Mouse (Mus musculus) midbrain, postnatal 0 days (tissue): Measurements from ENCODE around the gene Padi1. TPM values are rescaled to one million over a fixed set of nuclear protein-coding genes. Genes with fewer than 3 reads are reported as not detected.

Experiments used
- ATAC-seq: fragments of 200-750 bp; cut with Nextera tagmentation; 2 replicates; pipeline ENCODE4 v1.8.0; 2017; ENCODE audit warnings: moderate number of reproducible peaks, mild to moderate bottlenecking, moderate TSS enrichment, moderate library complexity; ENCODE audit not compliant: low FRiP score
- DNase-seq: peaks from one replicate; pipeline ENCODE4 v3.0.0-alpha.2; 2015; ENCODE audit warnings: low spot score
- H3K27ac ChIP-seq: fragments of 300-500 bp; sonication (generic); 2 replicates; pipeline ENCODE4 v1.5.1; 2014; ENCODE audit warnings: low read depth, mild to moderate bottlenecking, low read length, mixed read lengths
- H3K27me3 ChIP-seq: fragments of 300-500 bp; sonication (generic); 2 replicates; pipeline ENCODE4 v1.6.1; 2014; ENCODE audit warnings: low read length, control low read depth, mixed read lengths; ENCODE audit not compliant: insufficient read depth
- H3K36me3 ChIP-seq: fragments of 300-500 bp; sonication (generic); 2 replicates; pipeline ENCODE4 v1.6.1; 2014; ENCODE audit warnings: low read length, control low read depth, mixed read lengths; ENCODE audit not compliant: insufficient read depth
- H3K4me1 ChIP-seq: fragments of 300-500 bp; sonication (generic); 2 replicates; pipeline ENCODE4 v1.6.1; 2014; ENCODE audit warnings: mild to moderate bottlenecking, control low read depth, antibody characterized with exemption, low read length, mixed read lengths; ENCODE audit not compliant: insufficient read depth
- H3K4me2 ChIP-seq: fragments of 300-500 bp; sonication (generic); 2 replicates; pipeline ENCODE4 v1.6.1; 2014; ENCODE audit warnings: low read depth, mild to moderate bottlenecking, low read length, mixed read lengths; ENCODE audit not compliant: poor library complexity, severe bottlenecking
- H3K4me3 ChIP-seq: fragments of 300-500 bp; sonication (generic); 2 replicates; pipeline ENCODE4 v1.5.1; 2014; ENCODE audit warnings: low read depth, mild to moderate bottlenecking, low read length, moderate library complexity
- H3K9ac ChIP-seq: fragments of 300-500 bp; sonication (generic); replicated peaks from 2 replicates; pipeline ENCODE4 v1.6.1; 2014; ENCODE audit warnings: mild to moderate bottlenecking, low read length, moderate library complexity, mixed read lengths; ENCODE audit not compliant: poor library complexity, severe bottlenecking
- H3K9me3 ChIP-seq: fragments of 300-500 bp; sonication (generic); 2 replicates; pipeline ENCODE4 v1.6.1; 2016; ENCODE audit warnings: low read length, control low read depth
- CTCF ChIP-seq: IDR thresholded peaks from 2 replicates; pipeline ENCODE4 v1.5.1; 2016; ENCODE audit warnings: antibody characterized with exemption, mild to moderate bottlenecking
- WGBS: fragments of 180-500 bp; shearing (Covaris S2); extraction: QIAGEN DNeasy Blood & Tissue Kit; methylation state at CpG from one replicate; pipeline ENCODE4 v1.1.7; 2014; 5-methylcytosine and 5-hydroxymethylcytosine counted together
- polyA plus RNA-seq: library from polyadenylated mRNA; unstranded; fragments of >200 nt; fragmentation: Nextera tagmentation; extraction: Ambion mirVana; gene quantifications from 2 replicates; pipeline ENCODE4 v1.2.1, GENCODE M21; 2015
- total RNA-seq: library from RNA; depleted of rRNA; stranded (reverse); fragments of >200 nt; gene quantifications from 2 replicates; pipeline ENCODE4 v1.2.3, GENCODE M21; 2014

Gene Padi1
- total and polyA plus RNA-seq, 2 experiments from 2014 or later = 0.16 TPM; not detected in 1

GRCm38 (mm10) chr4:140871376-140871775 is 25.8 kb upstream of the Padi1 start:
- Histone ChIP-seq H3K9ac (no peak overlapping the region), H3K4me2 (no peak overlapping the region), H3K9me3 (0 out of 2 replicates have a peak, but pooled peaks cover 4% of the 10 kb centered on the region), H3K4me1 (no peaks in the 10 kb centered on the region), H3K27me3 (peaks cover 6% of the 10 kb centered on the region; the same call in 1 of the 2 replicates), H3K36me3 (no peaks in the 10 kb centered on the region), H3K4me3 (no peak overlapping the region), H3K27ac (no peak overlapping the region)
- ATAC-seq (no peak), DNase-seq (no peak)
- TF ChIP-seq CTCF = no peak
- 89% methylated on average over 3 of the region's 3 CpGs for WGBS

- WGBS = 81% methylated on average over 7 of the region's 7 CpGs
Observed at GRCm38 (mm10) chr4:140870876-140871275, 25.3 kb upstream of the Padi1 start.

GRCm38 (mm10) chr4:140869945-140870344 is 24.4 kb upstream of the Padi1 start:
- no peak for ATAC-seq
- TF ChIP-seq CTCF = no peak
- 84% methylated on average over 8 of the region's 8 CpGs for WGBS
- no peak overlapping the region for H3K4me2 ChIP-seq
- H3K4me1 ChIP-seq = no peaks in the 10 kb centered on the region
- no peak overlapping the region for H3K9ac ChIP-seq
- H3K36me3 ChIP-seq = no peaks in the 10 kb centered on the region
- 0 out of 2 replicates have a peak, but pooled peaks cover 4% of the 10 kb centered on the region for H3K9me3 ChIP-seq
- H3K27ac ChIP-seq = no peak overlapping the region
- H3K4me3 ChIP-seq = no peak overlapping the region
- DNase-seq = no peak
- H3K27me3 ChIP-seq = peaks cover 6% of the 10 kb centered on the region; the same call in 1 of the 2 replicates

More at GRCm38 (mm10) chr4:140870876-140871275, 25.3 kb upstream of the Padi1 start:
- no peaks in the 10 kb centered on the region for H3K4me1 ChIP-seq
- peaks cover 6% of the 10 kb centered on the region; the same call in 1 of the 2 replicates for H3K27me3 ChIP-seq
- no peak overlapping the region for H3K4me3 ChIP-seq
- no peak for TF ChIP-seq CTCF
- DNase-seq (no peak), ATAC-seq (no peak)
- no peak overlapping the region for H3K9ac ChIP-seq
- no peaks in the 10 kb centered on the region for H3K36me3 ChIP-seq
- H3K27ac ChIP-seq = no peak overlapping the region
- 0 out of 2 replicates have a peak, but pooled peaks cover 4% of the 10 kb centered on the region for H3K9me3 ChIP-seq
- no peak overlapping the region for H3K4me2 ChIP-seq

DNA sequence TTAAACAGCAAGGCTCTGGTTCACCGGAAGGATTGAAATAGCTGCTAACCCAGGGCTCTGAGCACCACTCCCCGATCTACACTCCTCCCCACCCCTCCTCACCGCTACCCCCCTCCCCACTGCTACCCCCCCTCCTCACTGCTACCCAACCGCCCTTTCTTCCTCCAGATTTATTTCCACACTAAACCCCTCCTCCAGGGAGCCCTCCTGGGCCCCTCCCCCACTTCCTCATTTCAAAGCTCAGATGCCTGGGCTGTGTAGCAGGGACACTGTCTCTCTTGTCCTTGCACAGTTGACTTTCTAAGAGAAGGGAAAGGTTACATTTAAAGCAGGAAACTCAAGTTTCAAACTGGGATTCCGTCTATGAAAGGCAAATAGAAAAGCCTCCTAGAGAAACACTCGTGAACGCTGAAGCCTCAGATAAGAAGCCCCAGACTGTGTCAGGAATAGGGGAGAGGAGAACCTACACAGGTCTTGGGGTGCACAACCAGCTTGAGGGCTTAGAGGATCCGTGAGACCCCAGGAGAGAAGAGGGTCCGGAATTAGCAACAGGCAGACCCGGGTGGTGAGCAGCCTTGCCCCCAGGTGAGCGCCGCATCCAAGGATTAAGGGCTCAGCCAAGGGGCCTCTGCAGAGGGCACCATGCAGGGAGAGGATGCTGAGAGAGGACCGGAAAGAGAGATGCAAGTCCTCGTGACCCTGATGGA is 23.1 kb upstream of the Padi1 start:
- Histone ChIP-seq H3K4me1 (no peaks in the 10 kb centered on the region), H3K27me3 (peaks cover 6% of the 10 kb centered on the region; the same call in 1 of the 2 replicates), H3K36me3 (no peaks in the 10 kb centered on the region), H3K4me2 (no peak overlapping the region), H3K9ac (no peak overlapping the region), H3K9me3 (0 out of 2 replicates have a peak, but pooled peaks cover 4% of the 10 kb centered on the region), H3K4me3 (no peak overlapping the region), H3K27ac (no peak overlapping the region)
- TF ChIP-seq CTCF = no peak
- DNase-seq = no peak
- ATAC-seq = no peak
- 3% methylated on average over 14 of the region's 14 CpGs for WGBS

DNA sequence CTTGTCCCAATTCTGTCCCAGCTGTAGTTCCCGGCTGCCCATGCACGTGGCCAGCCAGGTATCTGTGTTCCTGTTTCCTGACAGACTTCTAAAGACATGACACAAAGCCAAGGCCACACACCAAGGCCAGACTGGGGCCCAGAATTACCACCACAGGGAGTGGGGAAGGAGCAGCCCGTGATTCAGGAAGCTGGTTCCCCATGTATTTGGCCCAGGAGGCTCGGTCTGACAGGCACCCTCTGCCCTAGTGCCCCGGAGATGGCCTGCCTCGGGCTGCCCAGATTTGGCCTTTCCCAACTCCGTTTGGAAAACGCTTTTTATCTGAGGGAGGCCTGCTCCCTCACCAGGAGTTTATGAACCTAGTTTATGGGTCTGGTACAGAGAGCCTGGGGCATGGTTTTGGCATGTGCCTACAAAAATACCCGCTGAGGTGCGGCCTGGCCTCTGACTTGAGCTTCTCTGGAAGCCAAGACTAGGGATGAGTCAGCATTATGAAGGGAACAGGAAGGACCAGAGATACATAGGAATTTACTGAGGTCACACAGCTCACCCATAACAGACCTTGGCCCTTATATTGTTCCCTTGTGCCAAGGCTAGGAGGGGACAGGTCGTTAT is 16.6 kb upstream of the Padi1 start:
- ATAC-seq = no peak
- WGBS = 82% methylated on average over 11 of the region's 11 CpGs
- TF ChIP-seq CTCF = no peak

GRCm38 (mm10) chr4:140860767-140861147 is 15.2 kb upstream of the Padi1 start:
- Histone ChIP-seq H3K4me2 (no peak overlapping the region), H3K9ac (no peak overlapping the region), H3K27ac (no peak overlapping the region), H3K9me3 (no peaks in the 10 kb centered on the region), H3K4me1 (no peaks in the 10 kb centered on the region), H3K36me3 (no peaks in the 10 kb centered on the region), H3K27me3 (no peaks in the 10 kb centered on the region), H3K4me3 (no peak overlapping the region)
- no peak for TF ChIP-seq CTCF
- WGBS = 92% methylated on average over 7 of the region's 7 CpGs
- ATAC-seq (no peak), DNase-seq (no peak)

More for the DNA sequence above, 16.6 kb upstream of the Padi1 start:
- DNase-seq = no peak
- no peaks in the 10 kb centered on the region for H3K4me1 ChIP-seq
- no peaks in the 10 kb centered on the region for H3K9me3 ChIP-seq
- H3K27me3 ChIP-seq = no peaks in the 10 kb centered on the region
- H3K4me2 ChIP-seq = no peak overlapping the region
- H3K9ac ChIP-seq = no peak overlapping the region
- no peaks in the 10 kb centered on the region for H3K36me3 ChIP-seq
- no peak overlapping the region for H3K27ac ChIP-seq
- no peak overlapping the region for H3K4me3 ChIP-seq
